Comparison of ENCODE assay signal across 1 mouse cellular context in the genomic region with DNA sequence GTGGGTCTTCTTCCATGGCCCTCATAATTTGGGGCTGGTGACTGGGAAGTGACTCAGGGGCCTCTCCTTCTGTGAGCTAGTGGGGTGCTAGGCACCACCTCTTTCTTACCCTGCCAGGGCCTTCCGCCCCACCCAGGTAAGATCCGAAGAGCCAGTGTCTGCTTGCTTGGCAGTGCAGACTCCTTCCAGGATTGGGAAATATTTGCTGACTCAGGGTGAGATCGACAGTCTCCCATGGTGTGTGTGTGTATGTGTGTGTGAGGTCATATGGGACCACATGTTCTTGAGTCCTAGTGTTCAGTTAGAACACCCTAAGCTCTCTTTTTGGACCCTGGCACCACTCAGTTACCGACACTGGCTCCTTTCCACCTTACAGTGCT.
TF ChIP-seq lines count a peak whose summit lies in the region.

No protein-coding gene starts in this region.

TF ChIP-seq in CH12.LX, 34 proteins besides CTCF, POLR2A, EP300 and RAD21:
- TF ChIP-seq MAX (IDR thresholded peaks at IDR 0.05; ENCODE audit: low read length) (no peak), MAFK (IDR thresholded peaks at IDR 0.05; ENCODE audit: insufficient replicate concordance, low read length) (0 out of 2 replicates have a peak, but pooled peaks have one; percentile 18)
TF ChIP-seq in CH12.LX: peak in this region for 1.
